Mouse (Mus musculus): ENCODE measurements at regions not wholly inside any gene's neighbourhood (a gene's known extent, or its start where the extent isn't known, plus 50 kb on each side); places are given as distances from the start of the nearest gene placed in this dataset.

- no peak overlapping the region for H3K4me2 ChIP-seq (ENCODE audit: low read depth, low read length, poor library complexity, severe bottlenecking)
- no peaks in the 10 kb centered on the region for H3K36me3 ChIP-seq (ENCODE audit: insufficient read depth, low read length)
- no peak overlapping the region for H3K27ac ChIP-seq (ENCODE audit: low read depth, low read length)
- no peaks in the 10 kb centered on the region for H3K27me3 ChIP-seq (ENCODE audit: insufficient read depth, low read length)
- WGBS = 98% methylated on average over 2 of the region's 2 CpGs
- ATAC-seq (ENCODE audit: low FRiP score) (no peak), DNase-seq (ENCODE audit: low spot score) (no peak)
- no peak for TF ChIP-seq CTCF (IDR thresholded peaks at IDR 0.05)
- H3K9me3 ChIP-seq (ENCODE audit: low read length) = no peaks in the 10 kb centered on the region
- no peaks in the 10 kb centered on the region for H3K4me1 ChIP-seq (ENCODE audit: insufficient read depth, low read length)
- no peak overlapping the region for H3K4me3 ChIP-seq (ENCODE audit: low read depth, low read length)
- H3K9ac ChIP-seq (replicated peaks; ENCODE audit: low read length, poor library complexity, severe bottlenecking) = no peak overlapping the region
These were observed 203.2 kb upstream of the Irx3 start for GRCm38 (mm10) chr8:92005091-92005490.

GRCm38 (mm10) chr8:92004532-92004931 lies 202.7 kb upstream of the Irx3 start:
- H3K9ac ChIP-seq (replicated peaks; ENCODE audit: low read length, poor library complexity, severe bottlenecking) = no peak overlapping the region
- no peaks in the 10 kb centered on the region for H3K36me3 ChIP-seq (ENCODE audit: insufficient read depth, low read length)
- H3K4me3 ChIP-seq (ENCODE audit: low read depth, low read length) = no peak overlapping the region
- no peaks in the 10 kb centered on the region for H3K4me1 ChIP-seq (ENCODE audit: insufficient read depth, low read length)
- no peaks in the 10 kb centered on the region for H3K27me3 ChIP-seq (ENCODE audit: insufficient read depth, low read length)
- ATAC-seq (ENCODE audit: low FRiP score) (no peak), DNase-seq (ENCODE audit: low spot score) (no peak)
- no peak overlapping the region for H3K4me2 ChIP-seq (ENCODE audit: low read depth, low read length, poor library complexity, severe bottlenecking)
- H3K27ac ChIP-seq (ENCODE audit: low read depth, low read length) = no peak overlapping the region
- WGBS = 75% methylated on average over 10 of the region's 10 CpGs
- H3K9me3 ChIP-seq (ENCODE audit: low read length) = no peaks in the 10 kb centered on the region
- TF ChIP-seq CTCF (IDR thresholded peaks at IDR 0.05) = no peak

- Histone ChIP-seq H3K9me3 (ENCODE audit: low read length) (no peaks in the 10 kb centered on the region), H3K9ac (replicated peaks; ENCODE audit: low read length, poor library complexity, severe bottlenecking) (no peak overlapping the region), H3K27ac (ENCODE audit: low read depth, low read length) (no peak overlapping the region), H3K4me3 (ENCODE audit: low read depth, low read length) (no peak overlapping the region), H3K27me3 (ENCODE audit: insufficient read depth, low read length) (no peaks in the 10 kb centered on the region), H3K36me3 (ENCODE audit: insufficient read depth, low read length) (no peaks in the 10 kb centered on the region), H3K4me1 (ENCODE audit: insufficient read depth, low read length) (no peaks in the 10 kb centered on the region), H3K4me2 (ENCODE audit: low read depth, low read length, poor library complexity, severe bottlenecking) (no peak overlapping the region)
- ATAC-seq (ENCODE audit: low FRiP score) (no peak), DNase-seq (ENCODE audit: low spot score) (no peak)
- no peak for TF ChIP-seq CTCF (IDR thresholded peaks at IDR 0.05)
- WGBS = 92% methylated on average over 1 of the region's 1 CpGs
These were observed 198.5 kb upstream of the Irx3 start for GRCm38 (mm10) chr8:92000368-92000767.

GRCm38 (mm10) chr8:91999661-92000060 lies 197.8 kb upstream of the Irx3 start:
- H3K4me1 ChIP-seq (ENCODE audit: insufficient read depth, low read length) = no peaks in the 10 kb centered on the region

GRCm38 (mm10) chr8:91999189-91999588 lies 197.3 kb upstream of the Irx3 start:
- no peak for TF ChIP-seq CTCF (IDR thresholded peaks at IDR 0.05)
- H3K4me2 ChIP-seq (ENCODE audit: low read depth, low read length, poor library complexity, severe bottlenecking) = no peak overlapping the region
- no peak overlapping the region for H3K9ac ChIP-seq (replicated peaks; ENCODE audit: low read length, poor library complexity, severe bottlenecking)
- H3K9me3 ChIP-seq (ENCODE audit: low read length) = no peaks in the 10 kb centered on the region
- no peak overlapping the region for H3K4me3 ChIP-seq (ENCODE audit: low read depth, low read length)
- DNase-seq (ENCODE audit: low spot score) (no peak), ATAC-seq (ENCODE audit: low FRiP score) (no peak)
- WGBS = 91% methylated on average over 2 of the region's 2 CpGs
- no peaks in the 10 kb centered on the region for H3K4me1 ChIP-seq (ENCODE audit: insufficient read depth, low read length)
- no peak overlapping the region for H3K27ac ChIP-seq (ENCODE audit: low read depth, low read length)
- no peaks in the 10 kb centered on the region for H3K27me3 ChIP-seq (ENCODE audit: insufficient read depth, low read length)
- H3K36me3 ChIP-seq (ENCODE audit: insufficient read depth, low read length) = no peaks in the 10 kb centered on the region

More at GRCm38 (mm10) chr8:91999661-92000060, 197.8 kb upstream of the Irx3 start:
- DNase-seq (ENCODE audit: low spot score) = no peak
- Histone ChIP-seq H3K9ac (replicated peaks; ENCODE audit: low read length, poor library complexity, severe bottlenecking) (no peak overlapping the region), H3K9me3 (ENCODE audit: low read length) (no peaks in the 10 kb centered on the region), H3K36me3 (ENCODE audit: insufficient read depth, low read length) (no peaks in the 10 kb centered on the region), H3K4me2 (ENCODE audit: low read depth, low read length, poor library complexity, severe bottlenecking) (no peak overlapping the region), H3K27me3 (ENCODE audit: insufficient read depth, low read length) (no peaks in the 10 kb centered on the region), H3K4me3 (ENCODE audit: low read depth, low read length) (no peak overlapping the region), H3K27ac (ENCODE audit: low read depth, low read length) (no peak overlapping the region)
- 88% methylated on average over 5 of the region's 5 CpGs for WGBS
- no peak for ATAC-seq (ENCODE audit: low FRiP score)
- TF ChIP-seq CTCF (IDR thresholded peaks at IDR 0.05) = no peak

GRCm38 (mm10) chr8:91997892-91998189 lies 196.0 kb upstream of the Irx3 start:
- H3K27me3 ChIP-seq (ENCODE audit: insufficient read depth, low read length) = no peaks in the 10 kb centered on the region
- H3K9me3 ChIP-seq (ENCODE audit: low read length) = no peaks in the 10 kb centered on the region
- no peak for TF ChIP-seq CTCF (IDR thresholded peaks at IDR 0.05)
- 0 out of 2 replicates have a peak, but pooled peaks cover 3% of the 10 kb centered on the region for H3K4me1 ChIP-seq (ENCODE audit: insufficient read depth, low read length)
- no peak overlapping the region for H3K4me2 ChIP-seq (ENCODE audit: low read depth, low read length, poor library complexity, severe bottlenecking)
- H3K36me3 ChIP-seq (ENCODE audit: insufficient read depth, low read length) = no peaks in the 10 kb centered on the region
- H3K9ac ChIP-seq (replicated peaks; ENCODE audit: low read length, poor library complexity, severe bottlenecking) = no peak overlapping the region
- ATAC-seq (ENCODE audit: low FRiP score) = no peak
- no peak for DNase-seq (ENCODE audit: low spot score)
- no peak overlapping the region for H3K27ac ChIP-seq (ENCODE audit: low read depth, low read length)
- no peak overlapping the region for H3K4me3 ChIP-seq (ENCODE audit: low read depth, low read length)

Data from midbrain, postnatal 0 days (tissue).